ENCODE assay signal across 20 mouse cellular contexts in the genomic region with DNA sequence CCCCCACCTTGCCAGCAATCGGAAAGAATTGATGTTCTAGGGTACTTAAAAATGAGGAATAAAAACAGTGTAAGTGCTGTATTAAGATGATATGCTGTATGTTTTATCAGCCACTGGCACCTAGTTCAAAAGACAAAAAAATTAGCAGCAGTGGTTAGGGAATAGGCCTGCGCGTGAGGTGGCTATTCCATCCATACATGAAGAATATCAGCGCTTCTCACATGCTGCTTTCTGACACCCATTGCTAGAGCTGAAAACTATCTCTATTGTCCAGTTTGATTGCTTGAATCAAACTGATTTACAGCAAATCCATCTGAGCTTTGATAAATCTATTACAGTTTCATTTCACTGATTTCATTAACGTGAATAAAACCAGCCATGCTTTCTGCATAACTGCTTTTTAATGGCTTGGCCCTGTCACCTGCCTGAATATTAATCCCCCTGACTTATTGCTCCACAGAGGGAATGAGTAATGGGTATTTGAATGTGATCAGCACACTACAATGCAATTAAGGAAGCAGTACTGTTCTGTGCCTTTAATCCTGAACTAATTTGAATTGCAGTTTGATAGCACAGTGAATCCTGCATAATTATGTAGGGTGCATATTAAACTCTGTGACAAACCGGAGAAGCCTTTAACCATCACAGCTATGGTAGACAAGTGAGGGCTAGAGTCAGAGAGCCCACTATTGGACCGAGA.
DNase-seq lines count a peak whose midpoint lies in the region; ATAC-seq and TF ChIP-seq lines count a peak whose summit lies in the region.
"Had no signal": no experiment of that assay in that cellular context is flagged by ENCODE, and none has a peak within 500 bp of the region (broad histone marks: within the 10 kb centered on the region; RNA-seq: fewer than 3 reads in every experiment).

No protein-coding gene starts in this region.

- no peak for DNase-seq in layer of hippocampus, adult 2 months (ENCODE audit: low spot score in 2 of 2)
- DNase-seq in layer of hippocampus, postnatal 10 days (ENCODE audit: low spot score in 2 of 2) = no peak
- DNase-seq in hindbrain, postnatal 0 days (ENCODE audit: low spot score) = no peak
- no peak for DNase-seq in left cerebral cortex, adult 11 months (ENCODE audit: low spot score)
- no peak for DNase-seq in heart, embryonic 10.5 days (ENCODE audit: low spot score)
- DNase-seq: adrenal gland, adult 8-10 months; gastrocnemius, postnatal 36 days; kidney, adult 18-20 months; kidney, postnatal 25 days; lung, adult 2 months; lung, postnatal 36 days; right cerebral cortex, adult 18-20 months; thymus, adult 2 months had no signal

- no peak overlapping the region for H3K4me3 ChIP-seq in layer of hippocampus, adult 2 months
- H3K4me3 ChIP-seq in forebrain, embryonic 15.5 days = no peak overlapping the region
- no peak overlapping the region for H3K4me3 ChIP-seq in hindbrain, postnatal 0 days (ENCODE audit: low read length)
- H3K4me3 ChIP-seq in neural tube, embryonic 13.5 days = no peak overlapping the region
- no peak overlapping the region for H3K4me3 ChIP-seq in heart, embryonic 10.5 days
- H3K4me3 ChIP-seq: embryonic facial prominence, embryonic 10.5 days; limb, embryonic 10.5 days had no signal

- H3K4me2 ChIP-seq in forebrain, embryonic 15.5 days (replicated peaks) = 0 out of 2 replicates have a peak overlapping the region, but pooled peaks have one; percentile 34
- no peak overlapping the region for H3K4me2 ChIP-seq in hindbrain, postnatal 0 days (ENCODE audit: low read depth, low read length)
- H3K4me2 ChIP-seq in neural tube, embryonic 13.5 days = no peak overlapping the region
- H3K4me2 ChIP-seq: heart, embryonic 11.5 days; liver, embryonic 11.5 days had no signal

- 20% methylated on average over 7 of the region's 7 CpGs for WGBS in forebrain, embryonic 15.5 days
- WGBS in hindbrain, postnatal 0 days = 54% methylated on average over 7 of the region's 7 CpGs
- WGBS in neural tube, embryonic 13.5 days = 33% methylated on average over 7 of the region's 7 CpGs
- WGBS in heart, embryonic 10.5 days = 85% methylated on average over 7 of the region's 7 CpGs

- H3K4me1 ChIP-seq in forebrain, embryonic 15.5 days = peaks cover 43% of the 10 kb centered on the region
- no peaks in the 10 kb centered on the region for H3K4me1 ChIP-seq in hindbrain, postnatal 0 days (ENCODE audit: insufficient read depth, low read length)
- H3K4me1 ChIP-seq in neural tube, embryonic 13.5 days (replicated peaks) = peaks cover 32% of the 10 kb centered on the region
- no peaks in the 10 kb centered on the region for H3K4me1 ChIP-seq in heart, embryonic 10.5 days

- H3K27ac ChIP-seq in layer of hippocampus, adult 2 months = peak overlapping the region; percentile 69
- 0 out of 2 replicates have a peak overlapping the region, but pooled peaks have one; percentile 25 for H3K27ac ChIP-seq in forebrain, embryonic 15.5 days (replicated peaks)
- no peak overlapping the region for H3K27ac ChIP-seq in hindbrain, postnatal 0 days
- no peak overlapping the region for H3K27ac ChIP-seq in neural tube, embryonic 13.5 days (replicated peaks)
- no peak overlapping the region for H3K27ac ChIP-seq in heart, embryonic 10.5 days
- H3K27ac ChIP-seq: embryonic facial prominence, embryonic 10.5 days had no signal

- no peaks in the 10 kb centered on the region for H3K36me3 ChIP-seq in forebrain, embryonic 15.5 days
- H3K36me3 ChIP-seq in hindbrain, postnatal 0 days (ENCODE audit: insufficient read depth, low read length) = no peaks in the 10 kb centered on the region
- no peaks in the 10 kb centered on the region for H3K36me3 ChIP-seq in neural tube, embryonic 13.5 days
- no peaks in the 10 kb centered on the region for H3K36me3 ChIP-seq in heart, embryonic 10.5 days
- H3K36me3 ChIP-seq: embryonic facial prominence, embryonic 10.5 days; limb, embryonic 10.5 days had no signal

- H3K9me3 ChIP-seq in forebrain, embryonic 15.5 days = no peaks in the 10 kb centered on the region
- H3K9me3 ChIP-seq in hindbrain, postnatal 0 days (ENCODE audit: low read length) = no peaks in the 10 kb centered on the region
- no peaks in the 10 kb centered on the region for H3K9me3 ChIP-seq in neural tube, embryonic 13.5 days
- H3K9me3 ChIP-seq in heart, embryonic 10.5 days = no peaks in the 10 kb centered on the region
- H3K9me3 ChIP-seq: embryonic facial prominence, embryonic 10.5 days; limb, embryonic 10.5 days had no signal

- no peaks in the 10 kb centered on the region for H3K27me3 ChIP-seq in forebrain, embryonic 15.5 days
- no peaks in the 10 kb centered on the region for H3K27me3 ChIP-seq in hindbrain, postnatal 0 days (ENCODE audit: insufficient read depth, low read length)
- peaks cover 8% of the 10 kb centered on the region; the same call in 1 of the 2 replicates for H3K27me3 ChIP-seq in neural tube, embryonic 13.5 days
- no peaks in the 10 kb centered on the region for H3K27me3 ChIP-seq in heart, embryonic 10.5 days (ENCODE audit: insufficient read depth, poor library complexity, severe bottlenecking)

- TF ChIP-seq CTCF in layer of hippocampus, adult 2 months (conservative IDR thresholded peaks at IDR 0.05) = no peak
- TF ChIP-seq CTCF in hindbrain, postnatal 0 days (IDR thresholded peaks at IDR 0.05; ENCODE audit: low read depth) = no peak

- H3K9ac ChIP-seq in forebrain, embryonic 15.5 days (replicated peaks) = no peak overlapping the region
- H3K9ac ChIP-seq in hindbrain, postnatal 0 days (replicated peaks; ENCODE audit: low read length) = no peak overlapping the region
- H3K9ac ChIP-seq in neural tube, embryonic 13.5 days = no peak overlapping the region

- peak; percentile 47 for ATAC-seq in forebrain, embryonic 15.5 days (replicated peaks)
- peak; percentile 61; the same call in 1 of the 2 replicates for ATAC-seq in hindbrain, postnatal 0 days
- ATAC-seq in neural tube, embryonic 13.5 days (ENCODE audit: low read depth) = peak; percentile 92
- ATAC-seq in inflammation-experienced regulatory T-cells, adult 6 months = no peak

Comparison
In these comparisons a context has a peak if more than half of its experiments do, and no peak if none do; other contexts are left out.
1. H3K27ac ChIP-seq: peak in layer of hippocampus, adult 2 months (single experiment) and forebrain, embryonic 15.5 days (single experiment); none in hindbrain, postnatal 0 days (single experiment), neural tube, embryonic 13.5 days (single experiment) and heart, embryonic 10.5 days (single experiment).